ENCODE assay signal across 20 mouse cellular contexts in the genomic region with DNA sequence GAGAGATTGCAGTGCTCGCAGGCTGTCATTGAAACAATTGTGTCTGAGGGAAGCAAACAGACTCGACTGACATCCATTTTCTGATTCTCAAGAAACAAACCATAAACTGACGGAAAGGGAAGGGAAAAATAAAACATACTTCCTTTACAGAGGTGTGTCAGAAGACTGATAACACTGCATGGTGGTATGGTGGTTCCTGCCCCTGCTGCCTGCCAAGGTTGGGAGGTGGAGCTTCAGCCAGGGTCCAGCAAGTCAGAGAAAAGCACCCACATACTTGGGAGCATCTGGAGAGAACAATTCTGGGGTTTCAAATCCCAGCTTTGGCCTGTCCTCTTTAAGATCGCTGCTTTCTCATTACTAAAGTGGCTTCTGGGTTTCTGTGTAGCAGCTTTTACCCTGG.
"Had no signal": no experiment of that assay in that cellular context is flagged by ENCODE, and none has a peak within 500 bp of the region (broad histone marks: within the 10 kb centered on the region; RNA-seq: fewer than 3 reads in every experiment).

No protein-coding gene starts in this region.

- DNase-seq: cerebellum, adult 8-10 months; cerebellum, adult 9-10 months; cerebellum, adult 9-11 months; cerebellum, postnatal 10 days; cerebellum, postnatal 14 days; cerebellum, postnatal 25 days; cerebellum, postnatal 36 days; embryo, embryonic 11 days; forebrain, postnatal 0 days; gastrocnemius, adult 2 months; gastrocnemius, postnatal 10 days; gastrocnemius, postnatal 14 days; gastrocnemius, postnatal 25 days; gastrocnemius, postnatal 36 days; heart, adult 18-20 months; heart, adult 2 months had no signal

- ATAC-seq: forebrain, embryonic 13.5 days; forebrain, embryonic 14.5 days; forebrain, embryonic 15.5 days; forebrain, embryonic 16.5 days; forebrain, postnatal 0 days had no signal
